Mouse (Mus musculus) heart, adult 11 months (tissue): ENCODE measurements around the gene Atp6v1e1.

Experiments used
- DNase-seq: peaks from one replicate; pipeline ENCODE4 v3.0.0; 2022

The Atp6v1e1 gene

DNA sequence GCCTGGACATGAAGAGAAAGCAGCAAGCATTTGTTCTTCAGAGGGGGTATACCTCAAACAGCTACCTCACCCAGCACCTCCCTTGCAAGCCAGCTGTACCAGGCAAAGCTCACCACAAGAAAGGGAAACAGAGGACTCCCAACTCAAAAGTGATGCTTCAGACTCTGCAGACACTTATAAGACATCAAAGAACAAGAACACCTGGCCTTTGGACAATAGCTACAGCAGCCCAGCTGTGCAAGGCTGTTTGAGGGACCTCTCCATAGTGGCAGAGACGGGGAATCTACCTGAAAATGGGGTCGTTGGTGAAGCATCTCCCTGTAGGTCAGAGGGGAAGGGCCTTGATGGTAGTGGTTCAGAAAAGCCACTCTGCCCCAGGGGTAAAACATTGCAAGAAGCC is 61.4 kb downstream of the Atp6v1e1 start:
- peak; percentile 80 for DNase-seq

- DNase-seq = peak; percentile 46
Observed at GRCm38 (mm10) chr6:120746416-120746815, 76.2 kb downstream of the Atp6v1e1 start.
